Mouse (Mus musculus) bone marrow, adult 2 months (tissue): ENCODE measurements around the gene Zfp281. TPM values are rescaled to one million over a fixed set of nuclear protein-coding genes. Genes with fewer than 3 reads are reported as not detected.
A peak's percentile ranks its signal among the peaks of the same experiment; 100 is the strongest.

ENCODE experiments used
- H3K27ac ChIP-seq: fragments of 200-500 bp; 2 replicates; pipeline ENCODE4 v1.5.1; 2012; ENCODE audit warnings: low read depth, mild to moderate bottlenecking, control low read depth, inconsistent platforms, low read length; ENCODE audit not compliant: control insufficient read depth, poor library complexity, insufficient read depth
- H3K4me1 ChIP-seq: fragments of 200-500 bp; 2 replicates; pipeline ENCODE4 v1.6.1; 2011; ENCODE audit warnings: low read length; ENCODE audit not compliant: control insufficient read depth, insufficient read depth
- H3K4me3 ChIP-seq: fragments of 200-500 bp; replicated peaks from 2 replicates; pipeline ENCODE3; 2011; ENCODE audit warnings: mild to moderate bottlenecking, low read depth, low read length, control low read depth; ENCODE audit not compliant: control insufficient read depth
- CTCF ChIP-seq: fragments of 200-500 bp; IDR thresholded peaks from 2 replicates; pipeline ENCODE4 v1.5.1; 2011; ENCODE audit warnings: low read length, control low read depth; ENCODE audit not compliant: control insufficient read depth, insufficient read depth
- POLR2A ChIP-seq: fragments of 200-500 bp; IDR thresholded peaks from 2 replicates; pipeline ENCODE4 v1.6.1; 2011; ENCODE audit warnings: low read depth, mild to moderate bottlenecking, control low read depth, low read length, borderline replicate concordance; ENCODE audit not compliant: control insufficient read depth
- WGBS: fragments of 180-500 bp; shearing (Covaris S2); methylation state at CpG from one replicate; pipeline ENCODE4 v1.1.7; 2018; 5-methylcytosine and 5-hydroxymethylcytosine counted together
- polyA plus RNA-seq: library from polyadenylated mRNA; stranded (reverse); fragments of >200 nt; gene quantifications from 2 replicates; pipeline ENCODE4 v1.2.4, GENCODE M21; 2011; ENCODE audit warnings: low replicate concordance; ENCODE audit not compliant: missing spikeins, insufficient read depth, insufficient read length

Gene Zfp281
- polyA plus RNA-seq, 1 experiment: 7.9 TPM

DNA sequence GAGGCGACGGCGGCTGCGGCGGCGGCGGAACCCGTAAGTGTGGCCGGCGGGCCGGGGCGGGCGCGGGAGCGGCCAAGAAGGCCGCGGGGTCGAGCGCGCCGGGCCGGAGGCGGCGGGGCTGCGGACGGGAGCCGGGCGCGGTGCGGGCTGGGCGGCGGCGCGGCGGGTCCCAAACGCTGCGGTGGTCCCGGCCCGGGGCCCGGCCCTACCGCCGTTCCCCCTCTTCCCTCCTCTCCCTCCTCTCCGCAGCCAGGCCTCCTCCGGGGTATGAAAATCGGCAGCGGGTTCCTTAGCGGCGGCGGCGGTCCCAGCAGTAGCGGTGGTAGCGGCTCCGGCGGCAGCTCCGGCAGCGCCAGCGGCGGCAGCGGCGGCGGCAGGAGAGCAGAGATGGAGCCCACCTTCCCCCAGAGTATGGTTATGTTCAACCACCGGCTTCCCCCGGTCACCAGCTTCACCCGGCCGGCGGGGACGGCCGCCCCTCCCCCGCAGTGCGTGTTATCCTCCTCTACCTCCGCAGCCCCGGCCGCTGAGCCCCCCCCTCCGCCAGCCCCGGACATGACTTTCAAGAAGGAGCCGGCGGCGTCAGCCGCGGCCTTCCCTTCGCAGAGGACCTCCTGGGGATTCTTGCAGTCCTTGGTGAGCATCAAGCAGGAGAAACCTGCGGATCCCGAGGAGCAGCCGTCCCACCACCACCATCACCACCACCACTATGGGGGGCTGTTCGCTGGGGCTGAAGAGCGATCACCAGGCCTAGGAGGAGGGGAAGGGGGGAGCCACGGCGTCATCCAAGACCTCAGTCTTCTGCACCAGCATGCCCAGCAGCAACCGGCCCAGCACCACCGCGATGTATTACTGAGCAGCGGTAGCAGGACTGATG is 556 bp downstream of the Zfp281 start:
- Histone ChIP-seq H3K4me1 (peaks cover 3% of the 10 kb centered on the region), H3K4me3 (peak overlapping the region; percentile 79), H3K27ac (peak overlapping the region; percentile 82)
- 4% methylated on average over 86 of the region's 92 CpGs for WGBS
- TF ChIP-seq CTCF: no peak
- no peak for TF ChIP-seq POLR2A

DNA sequence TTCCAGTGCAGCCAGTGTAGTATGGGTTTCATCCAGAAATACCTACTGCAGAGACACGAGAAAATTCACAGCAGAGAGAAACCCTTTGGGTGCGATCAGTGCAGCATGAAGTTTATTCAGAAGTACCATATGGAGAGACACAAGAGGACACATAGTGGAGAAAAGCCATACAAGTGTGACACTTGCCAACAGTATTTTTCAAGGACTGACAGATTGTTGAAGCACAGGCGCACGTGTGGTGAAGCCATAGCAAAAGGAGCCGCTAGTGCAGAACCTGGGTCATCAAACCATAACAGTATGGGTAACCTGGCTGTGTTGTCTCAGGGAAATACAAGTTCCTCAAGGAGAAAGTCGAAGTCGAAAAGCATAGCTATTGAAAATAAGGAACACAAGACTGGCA is 1.4 kb downstream of the Zfp281 start:
- Histone ChIP-seq H3K4me1 (peaks cover 3% of the 10 kb centered on the region), H3K4me3 (peak overlapping the region; percentile 73), H3K27ac (no peak overlapping the region)
- 80% methylated on average over 7 of the region's 7 CpGs for WGBS
- TF ChIP-seq CTCF (no peak), POLR2A (no peak)

DNA sequence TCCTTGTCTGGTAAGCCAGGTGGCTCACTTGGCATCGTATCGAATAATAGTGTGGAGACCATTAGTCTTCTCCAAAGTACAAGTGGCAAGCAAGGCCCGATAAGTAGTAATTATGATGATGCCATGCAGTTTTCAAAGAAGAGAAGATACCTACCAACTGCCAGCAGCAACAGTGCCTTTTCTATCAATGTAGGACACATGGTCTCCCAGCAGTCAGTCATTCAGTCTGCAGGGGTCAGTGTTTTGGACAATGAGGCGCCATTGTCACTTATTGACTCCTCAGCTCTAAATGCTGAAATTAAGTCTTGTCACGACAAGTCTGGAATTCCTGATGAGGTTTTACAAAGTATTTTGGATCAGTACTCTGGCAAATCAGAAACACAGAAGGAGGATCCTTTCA is 2.1 kb downstream of the Zfp281 start:
- Histone ChIP-seq H3K4me3 (no peak overlapping the region), H3K27ac (no peak overlapping the region), H3K4me1 (peaks cover 3% of the 10 kb centered on the region)
- 83% methylated on average over 5 of the region's 5 CpGs for WGBS
- TF ChIP-seq POLR2A (no peak), CTCF (no peak)

DNA sequence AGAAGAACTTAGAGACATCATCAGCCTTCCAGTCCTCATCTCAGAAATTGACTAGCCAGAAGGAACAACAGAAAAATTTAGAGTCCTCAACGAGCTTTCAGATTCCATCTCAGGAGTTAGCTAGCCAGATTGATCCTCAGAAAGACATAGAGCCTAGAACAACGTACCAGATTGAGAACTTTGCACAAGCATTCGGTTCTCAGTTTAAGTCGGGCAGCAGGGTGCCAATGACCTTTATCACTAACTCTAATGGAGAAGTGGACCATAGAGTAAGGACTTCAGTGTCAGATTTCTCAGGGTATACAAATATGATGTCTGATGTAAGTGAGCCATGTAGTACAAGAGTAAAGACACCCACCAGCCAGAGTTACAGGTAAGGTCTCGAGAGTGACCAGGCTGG is 2.9 kb downstream of the Zfp281 start:
- WGBS: 86% methylated on average over 5 of the region's 5 CpGs
- Histone ChIP-seq H3K4me3 (no peak overlapping the region), H3K4me1 (peaks cover 3% of the 10 kb centered on the region), H3K27ac (no peak overlapping the region)
- TF ChIP-seq POLR2A (no peak), CTCF (no peak)

DNA sequence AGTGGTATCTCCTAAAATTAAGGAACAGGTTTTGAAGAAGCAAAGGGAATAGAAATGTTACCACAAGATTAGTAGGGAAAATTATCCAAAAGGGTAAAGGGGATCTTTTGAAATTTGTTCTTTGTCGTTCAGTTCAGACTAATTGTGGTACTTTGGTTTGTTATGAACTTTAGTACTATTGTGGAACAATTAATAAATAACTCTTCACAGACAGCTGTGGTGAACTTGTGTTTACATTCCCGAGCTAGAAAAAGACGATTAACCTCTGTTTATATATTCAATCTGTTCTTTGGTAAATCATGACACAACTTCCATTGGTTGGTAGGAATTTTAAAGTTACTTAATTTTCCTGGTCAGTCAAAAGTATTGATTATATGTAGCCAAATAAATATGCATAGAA is 8.2 kb downstream of the Zfp281 start:
- Histone ChIP-seq H3K4me3 (no peak overlapping the region), H3K27ac (no peak overlapping the region), H3K4me1 (no peaks in the 10 kb centered on the region; the same call in 1 of the 2 replicates)
- TF ChIP-seq CTCF: no peak
- no peak for TF ChIP-seq POLR2A
- 82% methylated on average over 3 of the region's 3 CpGs for WGBS

DNA sequence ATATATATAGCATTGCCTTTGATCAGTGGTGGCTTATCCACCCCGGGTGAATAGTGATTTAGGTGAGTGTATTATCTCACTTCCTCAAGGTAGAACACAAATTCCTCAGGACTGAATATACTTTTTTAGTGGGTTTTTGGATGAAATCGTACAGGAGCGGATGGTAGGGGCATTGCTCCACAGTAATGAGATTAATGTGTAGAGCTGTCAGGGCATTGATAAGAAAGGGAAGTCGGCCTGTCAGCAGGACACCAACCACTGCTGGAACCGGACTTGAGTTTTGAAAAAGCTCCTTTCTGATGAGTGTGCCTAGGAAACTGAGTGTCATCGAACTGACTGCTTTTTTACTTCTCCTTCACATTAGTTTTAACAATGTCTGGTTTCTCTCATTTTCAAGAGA is 10.9 kb downstream of the Zfp281 start:
- H3K4me3 ChIP-seq: no peak overlapping the region
- H3K4me1 ChIP-seq: no peaks in the 10 kb centered on the region; the same call in 1 of the 2 replicates
- 9% methylated on average over 6 of the region's 6 CpGs for WGBS
- H3K27ac ChIP-seq: no peak overlapping the region
- TF ChIP-seq POLR2A (no peak), CTCF (no peak)

DNA sequence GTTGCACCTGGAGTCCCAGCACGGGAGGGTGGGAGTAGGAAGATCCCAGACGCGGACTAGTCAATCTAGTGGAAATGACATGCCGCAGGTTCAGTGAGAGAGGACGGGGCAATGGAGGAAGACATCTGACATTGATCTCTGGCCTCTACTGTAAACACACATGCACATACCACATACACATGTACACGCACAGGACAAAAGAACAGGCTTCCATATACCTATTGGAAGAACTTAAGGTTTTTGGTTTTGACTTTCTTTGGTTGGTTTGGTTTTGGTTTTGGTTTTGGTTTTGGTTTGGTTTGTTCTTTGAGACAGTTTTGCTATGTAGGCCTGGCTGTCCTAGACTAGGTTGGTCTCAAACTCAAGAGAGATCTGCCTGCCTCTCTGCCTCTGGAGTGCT is 12.2 kb downstream of the Zfp281 start:
- TF ChIP-seq POLR2A: no peak
- TF ChIP-seq CTCF: no peak
- H3K27ac ChIP-seq: no peak overlapping the region
- no peak overlapping the region for H3K4me3 ChIP-seq
- no peaks in the 10 kb centered on the region; the same call in 1 of the 2 replicates for H3K4me1 ChIP-seq
- WGBS: 86% methylated on average over 6 of the region's 6 CpGs

DNA sequence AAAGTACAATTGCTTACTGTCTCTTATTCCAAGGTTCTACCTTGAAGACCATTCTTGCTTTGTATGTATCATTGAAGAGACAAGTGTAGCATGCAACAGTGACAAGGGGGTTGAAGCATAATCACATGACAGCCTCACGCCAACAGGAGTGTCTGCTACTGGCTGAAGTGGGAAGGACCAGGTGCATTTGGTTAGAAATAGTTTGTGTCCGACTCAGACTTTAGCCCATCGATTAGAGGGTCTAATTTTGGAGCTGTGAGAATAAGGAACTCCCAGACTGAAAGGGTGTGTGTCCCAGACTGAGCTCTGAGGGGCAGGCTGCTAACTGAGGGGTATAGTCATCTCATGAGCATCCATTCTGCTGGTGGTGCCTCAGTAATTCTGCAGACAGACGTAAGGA is 13.0 kb downstream of the Zfp281 start:
- no peak overlapping the region for H3K4me3 ChIP-seq
- 70% methylated on average over 4 of the region's 4 CpGs for WGBS
- H3K27ac ChIP-seq: no peak overlapping the region
- TF ChIP-seq CTCF (no peak), POLR2A (no peak)
- no peaks in the 10 kb centered on the region; the same call in 1 of the 2 replicates for H3K4me1 ChIP-seq

DNA sequence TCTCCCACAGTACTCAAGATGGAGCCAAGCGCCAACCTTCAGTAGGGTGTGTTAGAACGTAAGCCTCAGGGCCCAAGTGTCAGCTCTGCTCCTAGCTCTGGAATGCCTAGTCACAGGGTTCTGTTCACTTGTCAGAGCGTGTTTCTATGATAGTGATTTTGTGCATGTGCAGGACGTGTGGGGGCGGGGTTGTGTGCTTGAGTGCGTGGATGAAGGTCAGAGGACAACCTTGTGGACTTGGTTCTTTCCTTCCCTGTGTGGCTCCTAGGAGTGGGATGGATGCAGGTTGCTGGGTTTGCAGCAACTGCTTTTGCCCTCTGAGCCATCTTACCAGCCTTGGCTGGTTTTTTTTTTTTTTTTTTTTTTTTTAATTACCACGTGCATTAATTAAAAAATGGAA is 13.5 kb downstream of the Zfp281 start:
- TF ChIP-seq POLR2A: no peak
- TF ChIP-seq CTCF: no peak
- WGBS: 79% methylated on average over 7 of the region's 7 CpGs
- no peaks in the 10 kb centered on the region; the same call in 1 of the 2 replicates for H3K4me1 ChIP-seq
- H3K4me3 ChIP-seq: no peak overlapping the region
- no peak overlapping the region for H3K27ac ChIP-seq
